Mouse (Mus musculus) left cerebral cortex, adult 11 months (tissue): ENCODE measurements around the gene Vps16.
A peak's percentile ranks its signal among the peaks of the same experiment; 100 is the strongest.

Experiments
- DNase-seq: peaks from one replicate; pipeline ENCODE4 v3.0.0; 2022; ENCODE audit warnings: low spot score

The Vps16 gene

DNA sequence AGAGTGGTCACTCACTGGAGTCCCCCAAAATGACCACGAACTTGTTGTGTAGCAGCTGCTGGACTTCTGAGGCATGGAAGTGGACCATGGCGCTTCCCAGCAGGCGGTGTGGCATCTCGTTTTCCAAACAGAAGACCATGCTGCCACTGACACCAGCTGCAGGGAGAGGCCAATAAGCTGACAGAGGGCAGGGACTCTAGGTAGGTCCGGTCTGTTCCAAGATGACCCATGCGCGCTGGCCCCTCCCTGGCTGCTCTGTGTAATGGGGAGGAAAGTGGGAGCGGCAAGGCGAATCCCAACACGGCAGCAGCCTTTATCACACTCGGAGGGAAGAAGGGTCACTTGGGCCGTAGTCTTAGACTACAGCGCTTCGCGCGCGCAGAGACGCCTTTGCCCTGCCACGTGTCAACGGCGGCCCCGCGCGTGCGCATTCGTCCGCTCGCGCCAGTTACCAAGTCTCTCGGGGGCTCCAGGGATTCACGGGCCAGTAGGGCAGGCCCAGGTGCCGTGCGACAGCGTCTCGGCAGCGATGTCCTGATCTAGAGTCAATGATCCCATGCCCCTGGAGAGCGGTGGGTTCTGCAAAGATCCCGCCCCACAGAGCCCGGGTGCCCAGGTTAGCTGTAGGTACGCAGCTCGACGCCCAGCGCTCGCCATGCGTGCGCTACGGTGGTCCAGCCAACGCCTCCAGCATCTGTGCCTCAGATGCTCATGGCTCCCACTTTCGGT, 578 bp upstream of the Vps16 start:
- peak; percentile 76 for DNase-seq

DNA sequence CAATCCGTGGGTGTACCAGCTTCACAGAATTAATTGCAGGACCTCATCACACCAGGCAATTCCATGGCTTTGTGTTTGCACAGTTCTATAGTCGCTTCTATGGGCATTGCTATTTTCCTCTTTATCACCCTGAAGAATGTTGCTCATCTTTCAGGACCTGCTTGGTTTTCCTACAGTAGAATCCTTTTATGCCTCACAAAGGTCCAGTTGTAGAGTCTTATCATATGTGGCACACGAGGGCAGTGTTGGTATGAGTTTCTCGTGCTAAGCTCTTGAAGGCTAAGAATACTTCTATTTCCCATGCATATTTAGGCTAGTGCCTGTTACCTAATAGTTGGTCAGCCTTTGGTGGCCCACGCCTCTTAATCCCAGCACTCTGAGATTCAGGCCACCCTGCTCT, 973 bp downstream of the Vps16 start:
- DNase-seq, result no peak

DNA sequence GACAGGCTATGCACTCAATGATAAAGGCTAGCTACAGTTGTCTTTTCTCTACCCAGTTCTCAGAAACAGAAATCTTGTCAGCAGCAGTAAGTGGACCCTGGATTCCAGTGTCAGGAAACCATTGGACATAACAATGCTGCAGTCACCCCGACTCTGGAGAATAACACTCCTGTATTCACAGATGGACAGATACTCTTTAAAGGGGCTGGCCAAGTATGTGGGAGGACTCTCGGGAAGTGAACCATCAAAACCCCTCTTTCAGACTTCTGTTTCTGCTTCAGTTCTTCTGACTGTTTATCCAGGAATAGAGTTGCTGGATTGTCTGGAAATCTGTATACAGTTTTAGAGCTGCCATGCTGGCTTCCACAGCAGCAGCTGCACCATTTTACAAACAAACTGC, 5.7 kb downstream of the Vps16 start:
- DNase-seq, result no peak

DNA sequence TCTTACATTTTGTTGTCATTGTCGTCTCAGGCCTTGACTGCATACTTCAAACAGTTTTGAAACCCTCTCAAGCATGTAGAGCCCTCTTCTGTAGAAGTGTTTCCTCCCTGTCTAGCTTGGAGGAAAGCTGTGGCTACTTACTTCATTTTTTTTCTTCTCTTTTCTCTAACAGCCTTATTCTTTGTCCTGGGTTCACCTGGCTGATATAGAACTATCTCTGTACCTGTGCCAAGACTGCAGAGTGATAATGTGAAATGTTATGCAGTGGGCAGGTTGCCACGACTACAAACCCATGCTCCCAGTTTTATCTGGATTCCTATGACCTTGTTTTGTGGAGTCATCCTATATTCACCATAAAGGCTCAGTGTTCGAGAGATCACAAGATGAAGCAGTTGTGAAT, 6.3 kb downstream of the Vps16 start:
- no peak for DNase-seq

DNA sequence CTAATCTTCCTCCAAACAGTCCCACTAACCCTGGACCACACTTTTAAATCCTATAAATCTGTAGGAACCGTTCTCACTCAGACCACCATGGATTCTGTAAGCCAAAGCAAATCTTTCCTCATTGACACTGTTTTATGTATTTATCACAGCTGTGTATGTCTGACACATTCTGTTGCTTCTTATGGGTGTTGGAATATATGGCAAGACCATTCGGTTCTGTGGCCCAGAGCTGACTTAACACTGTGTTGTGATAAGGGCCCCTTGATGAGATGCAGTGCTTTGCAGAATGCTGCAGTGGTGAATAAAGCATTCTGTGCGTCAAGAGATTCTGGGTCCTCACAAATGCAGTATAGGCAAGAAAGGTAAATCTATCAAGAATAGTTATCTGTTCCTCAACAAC, 8.0 kb downstream of the Vps16 start:
- DNase-seq, result no peak

DNA sequence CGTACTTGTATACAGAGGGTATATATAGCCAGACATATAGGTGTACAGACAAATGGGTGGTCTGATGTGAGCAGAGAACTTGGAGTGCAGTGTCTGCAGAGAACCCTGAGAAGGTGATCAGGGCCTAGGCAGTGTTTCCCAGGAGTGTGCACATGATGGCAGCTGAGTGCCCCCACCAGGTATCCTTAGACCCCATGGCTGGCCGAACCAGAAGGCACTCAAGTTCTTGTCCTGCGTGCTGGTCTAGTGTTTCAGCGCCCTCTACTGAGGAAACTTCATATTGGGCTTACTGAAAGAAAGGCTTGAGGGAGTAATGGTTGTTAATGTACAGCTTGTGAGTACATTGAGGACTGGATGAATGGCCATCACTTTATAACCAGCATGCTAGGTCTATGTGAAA, 9.0 kb downstream of the Vps16 start:
- no peak for DNase-seq

DNA sequence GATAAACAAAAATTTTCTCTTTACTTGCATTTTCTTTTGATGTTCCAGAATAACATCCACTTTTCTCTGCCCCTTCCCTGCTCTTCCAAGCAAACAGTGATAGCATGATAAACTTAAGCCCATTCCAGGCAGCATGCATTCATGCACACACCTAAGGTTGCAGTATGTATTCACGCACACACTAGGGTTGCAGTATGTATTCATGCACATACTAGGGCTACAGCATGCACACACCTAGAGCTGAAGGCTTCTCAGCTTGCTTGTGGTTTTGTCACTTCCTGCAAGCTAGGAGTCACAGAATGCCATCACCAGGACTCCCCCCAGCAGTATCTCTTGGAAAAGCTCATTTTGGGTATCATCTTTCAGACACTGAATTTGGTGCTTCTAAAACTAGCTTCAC, 12.6 kb downstream of the Vps16 start:
- DNase-seq, result no peak

DNA sequence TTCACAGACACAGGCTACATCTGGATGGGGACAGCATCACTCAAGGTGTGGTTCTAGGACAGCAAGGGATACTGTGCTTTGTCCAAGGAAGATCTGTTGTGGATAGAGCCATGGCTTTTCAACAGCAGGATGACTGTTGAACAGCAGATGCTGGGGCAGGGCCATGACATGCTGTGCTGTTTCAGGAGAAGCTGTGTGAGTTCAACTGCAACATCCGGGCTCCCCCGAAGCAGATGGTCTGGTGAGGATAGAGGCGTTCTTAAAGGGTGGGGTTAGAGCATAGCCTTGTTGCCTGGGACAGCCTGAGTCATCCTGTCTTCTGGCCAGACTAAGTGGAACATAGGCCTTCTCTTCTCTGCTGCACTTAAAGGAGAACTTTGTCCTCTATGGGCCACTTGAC, 14.7 kb downstream of the Vps16 start:
- DNase-seq, result no peak

DNA sequence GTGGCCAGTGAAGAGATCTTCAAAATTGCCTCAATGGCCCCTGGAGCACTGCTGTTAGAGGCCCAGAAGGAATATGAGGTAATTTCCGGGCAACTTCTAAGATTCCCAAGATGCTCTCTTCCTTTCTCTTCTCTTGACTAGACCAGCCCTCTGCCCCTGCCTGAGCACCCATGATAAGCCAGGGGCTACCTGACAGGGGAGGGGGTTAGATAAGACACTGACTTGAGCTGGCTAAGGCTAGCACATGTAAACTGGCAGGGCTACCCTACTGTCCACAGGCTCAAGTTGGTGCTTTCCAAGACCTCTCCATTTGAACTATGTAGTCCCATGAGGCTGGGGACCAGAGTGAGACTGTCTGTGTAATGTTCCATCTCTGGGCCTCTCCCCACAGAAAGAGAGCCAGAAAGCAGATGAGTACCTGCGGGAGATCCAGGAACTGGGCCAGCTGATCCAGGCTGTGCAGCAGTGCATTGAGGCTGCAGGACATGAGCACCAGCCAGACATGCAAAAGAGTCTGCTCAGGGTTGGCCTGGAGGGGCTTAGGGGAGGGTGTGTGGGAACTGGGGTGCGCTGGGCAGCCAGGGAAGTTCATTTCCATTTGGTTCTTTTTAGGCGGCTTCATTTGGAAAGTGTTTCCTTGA, 15.8 kb downstream of the Vps16 start:
- no peak for DNase-seq

DNA sequence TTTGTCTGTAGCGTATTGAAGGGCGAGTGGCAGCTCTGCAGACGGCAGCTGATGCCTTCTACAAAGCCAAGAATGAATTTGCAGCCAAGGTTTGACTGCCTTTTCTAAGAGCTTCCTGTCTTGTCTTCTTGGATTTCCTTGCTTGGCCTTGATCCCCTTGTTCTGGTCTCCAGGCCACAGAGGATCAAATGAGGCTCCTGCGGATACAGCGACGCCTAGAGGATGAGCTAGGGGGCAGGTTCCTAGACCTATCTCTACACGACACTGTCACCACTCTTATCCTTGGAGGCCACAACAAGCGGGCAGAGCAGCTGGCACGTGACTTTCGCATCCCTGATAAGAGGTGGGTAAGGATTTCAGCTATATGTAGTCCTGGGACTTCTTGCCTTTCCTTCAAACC, 18.0 kb downstream of the Vps16 start:
- no peak for DNase-seq

DNA sequence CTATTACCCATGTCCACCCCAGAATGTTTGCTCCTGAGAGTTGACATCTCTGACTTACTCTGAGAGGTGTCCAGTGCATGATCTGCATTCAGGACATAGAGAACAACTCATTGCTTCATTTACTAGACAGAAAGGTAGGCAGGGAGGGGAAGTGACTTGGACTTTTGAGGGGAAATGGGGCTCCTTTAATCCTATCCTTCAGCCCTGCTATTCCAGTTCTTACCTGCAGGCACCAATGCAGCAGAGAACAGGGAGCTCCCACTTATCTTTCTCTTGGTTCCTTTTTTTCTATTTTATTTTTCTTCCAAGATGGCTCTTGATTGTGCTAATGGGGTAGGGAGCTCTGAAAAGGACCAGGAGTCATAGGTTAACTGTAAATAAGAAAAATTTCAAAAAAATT, 24.3 kb downstream of the Vps16 start:
- no peak for DNase-seq

DNA sequence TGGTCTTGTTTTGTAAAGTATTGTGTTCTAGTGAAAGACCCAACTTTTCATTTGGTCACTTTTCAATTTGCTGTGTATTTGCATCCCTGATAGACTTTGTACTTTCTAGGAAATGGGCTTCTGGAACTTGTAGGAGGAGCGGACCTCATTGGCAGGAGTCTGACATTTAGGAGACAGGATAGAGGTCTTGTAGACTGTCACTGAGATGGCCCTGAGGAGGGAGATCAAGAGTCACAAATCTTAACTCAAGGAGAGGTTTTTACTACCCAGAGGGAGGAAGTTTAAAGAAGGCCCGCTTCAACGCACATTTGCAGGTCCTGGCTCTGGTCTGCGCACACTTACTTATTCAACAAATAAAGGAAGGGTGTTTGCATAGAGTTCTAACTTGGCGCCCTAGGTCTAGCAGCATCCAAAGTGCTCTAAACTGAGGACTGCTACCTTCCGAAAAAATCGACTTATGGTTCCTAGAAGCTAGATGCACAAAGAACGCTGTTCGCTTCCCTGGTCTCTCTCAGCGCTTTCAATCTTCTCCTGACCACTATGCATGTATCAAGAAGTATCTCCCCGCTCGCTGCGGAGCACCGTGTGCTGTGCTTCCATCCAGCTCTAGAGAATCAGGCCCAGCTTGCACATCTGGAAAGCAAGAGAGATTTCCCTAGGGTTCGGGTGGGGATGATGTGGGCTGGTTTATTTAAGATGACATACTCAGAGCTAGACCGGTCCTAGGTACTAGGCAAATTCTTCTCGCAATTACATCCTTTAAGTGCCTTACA, 25.1 kb downstream of the Vps16 start:
- no peak for DNase-seq

DNA sequence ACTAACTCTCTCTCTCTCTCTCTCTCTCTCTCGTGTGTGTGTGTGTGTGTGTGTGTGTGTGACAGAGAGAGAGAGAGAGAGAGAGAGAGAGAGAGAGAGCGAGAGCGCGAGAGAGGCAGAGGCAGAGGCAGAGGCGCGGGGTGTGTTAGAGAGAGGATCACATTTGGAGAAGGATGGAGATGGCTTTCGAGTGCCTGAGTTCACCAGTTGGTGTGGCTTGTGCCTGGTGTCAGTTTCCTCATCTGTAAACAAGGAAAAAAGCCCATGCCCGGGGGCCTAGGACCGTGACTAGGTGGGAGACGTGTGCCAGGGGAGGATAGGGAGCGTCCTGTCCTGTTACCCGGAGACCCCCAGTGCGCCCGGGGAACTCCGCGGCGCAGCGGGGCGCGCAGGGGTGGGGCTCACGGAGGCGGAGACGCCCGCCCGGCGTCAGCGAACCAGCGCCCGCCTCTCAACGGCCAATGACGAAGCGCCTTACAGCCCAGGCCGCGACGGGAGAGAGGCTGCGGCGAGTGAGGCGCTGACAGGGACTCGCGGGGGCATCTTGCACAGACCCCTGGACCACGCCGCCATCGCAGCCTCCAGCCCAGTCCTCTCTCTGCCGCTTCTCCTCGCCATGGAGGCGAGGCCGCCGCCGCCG, 25.8 kb downstream of the Vps16 start, which contains the start of gene Ptpra:
TSS of gene Ptpra (plus strand) at position 485 of the 640 bp plus-strand sequence.
- DNase-seq, result peak; percentile 82

DNA sequence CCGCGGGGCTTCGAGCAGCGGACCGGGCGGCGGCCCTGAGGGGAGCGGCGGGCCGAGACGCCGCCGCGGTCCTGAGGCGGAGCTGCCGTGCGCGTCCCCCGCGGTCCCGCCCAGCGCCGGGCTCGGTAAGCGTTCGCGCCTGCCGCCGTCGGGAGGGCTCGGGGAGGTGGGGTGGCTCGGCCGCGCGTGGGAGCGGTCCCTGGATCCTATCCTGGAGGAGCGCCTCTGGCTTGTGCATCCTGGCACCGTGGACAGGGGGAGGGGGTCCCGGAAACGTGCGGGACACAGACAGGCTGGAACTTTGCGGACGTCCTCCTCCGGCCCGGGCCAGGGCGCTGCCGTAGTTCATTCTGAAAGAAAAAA, 26.3 kb downstream of the Vps16 start:
- peak; percentile 57 for DNase-seq

DNA sequence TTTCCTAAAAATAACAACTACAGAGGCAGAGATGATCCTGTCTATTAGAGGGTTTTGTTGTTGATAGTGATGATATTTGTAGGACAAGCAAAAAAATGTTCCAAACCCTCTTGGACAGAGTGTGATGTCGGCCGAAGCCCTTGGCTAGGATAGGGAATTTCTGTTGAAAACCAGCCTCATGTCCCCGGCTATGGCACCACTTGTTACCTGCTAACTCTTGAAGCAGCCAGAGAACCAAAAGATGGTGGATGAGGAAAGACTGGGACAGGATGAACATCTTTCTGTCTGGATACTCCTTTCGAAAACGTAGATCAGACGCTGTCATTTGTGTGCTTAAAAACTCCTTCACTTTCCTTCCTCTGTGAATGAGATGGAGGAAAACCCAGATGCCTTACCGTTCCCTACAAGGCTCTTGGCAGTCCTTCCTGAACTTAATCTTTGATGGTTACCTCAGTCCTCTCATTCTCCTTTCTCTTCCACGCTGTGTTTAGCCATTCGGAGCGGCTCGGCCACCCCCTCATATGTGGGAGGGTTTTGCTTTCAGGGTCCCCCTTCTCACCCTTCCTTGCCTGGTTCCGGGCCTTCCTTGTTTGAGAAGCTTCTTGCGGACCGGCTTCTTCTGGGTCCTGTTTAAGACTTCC, 27.1 kb downstream of the Vps16 start:
- DNase-seq, result no peak

DNA sequence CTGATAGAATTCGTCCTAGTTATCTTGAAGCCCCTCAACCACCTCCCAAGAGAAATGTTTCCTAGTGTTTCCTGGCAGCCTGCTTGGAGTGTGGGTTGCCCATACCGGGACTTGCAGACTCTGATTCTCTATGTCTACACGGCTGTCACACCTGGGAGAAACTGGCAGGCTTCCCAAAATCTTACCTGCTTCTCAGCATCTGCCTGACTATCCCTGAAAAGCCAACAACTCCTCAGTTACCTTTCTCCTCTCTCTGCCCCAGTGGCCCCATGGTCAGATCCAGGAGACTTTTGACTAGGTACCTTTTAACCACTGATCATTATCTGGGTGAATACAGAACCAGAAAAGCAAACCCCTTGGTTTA, 27.6 kb downstream of the Vps16 start:
- DNase-seq, result no peak

DNA sequence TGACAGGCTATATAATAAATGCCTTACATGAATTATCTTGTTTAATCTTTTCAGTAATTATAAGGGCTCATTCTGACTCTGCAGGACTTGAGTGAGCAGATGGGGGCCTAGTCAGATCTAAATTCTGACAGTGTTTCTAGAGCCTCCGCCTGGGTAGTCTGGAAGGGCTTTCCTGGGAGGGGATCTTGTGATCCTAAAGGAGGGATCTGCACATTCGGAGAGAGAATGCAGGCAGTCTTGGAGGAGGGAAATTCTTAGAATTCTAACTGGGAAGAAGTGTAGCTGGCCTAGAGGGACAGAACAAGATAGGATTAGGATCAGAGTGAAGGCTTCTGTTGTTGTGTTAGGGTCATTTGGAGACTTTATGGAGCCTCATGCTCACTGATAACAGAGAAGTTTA, 28.1 kb downstream of the Vps16 start:
- DNase-seq, result no peak

DNA sequence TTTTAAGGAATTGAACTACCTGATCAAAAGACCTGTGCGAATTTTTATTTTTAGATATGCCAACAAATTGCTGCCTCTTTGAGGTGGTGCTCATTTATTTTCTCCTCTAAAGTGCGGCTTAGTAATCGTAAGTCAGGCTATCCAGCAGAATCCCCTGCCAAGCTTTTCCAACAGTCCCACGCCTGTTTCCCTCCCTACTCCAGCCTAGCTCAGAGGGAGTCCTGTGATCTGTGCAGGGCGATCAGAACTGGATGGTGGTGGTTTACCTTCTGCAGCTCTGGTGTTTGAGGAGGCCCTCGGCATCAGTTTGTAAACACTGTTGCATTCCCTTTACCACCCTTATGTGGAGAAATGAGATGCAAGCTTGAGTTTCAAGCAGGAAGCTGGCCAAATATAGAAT, 29.3 kb downstream of the Vps16 start:
- no peak for DNase-seq

DNA sequence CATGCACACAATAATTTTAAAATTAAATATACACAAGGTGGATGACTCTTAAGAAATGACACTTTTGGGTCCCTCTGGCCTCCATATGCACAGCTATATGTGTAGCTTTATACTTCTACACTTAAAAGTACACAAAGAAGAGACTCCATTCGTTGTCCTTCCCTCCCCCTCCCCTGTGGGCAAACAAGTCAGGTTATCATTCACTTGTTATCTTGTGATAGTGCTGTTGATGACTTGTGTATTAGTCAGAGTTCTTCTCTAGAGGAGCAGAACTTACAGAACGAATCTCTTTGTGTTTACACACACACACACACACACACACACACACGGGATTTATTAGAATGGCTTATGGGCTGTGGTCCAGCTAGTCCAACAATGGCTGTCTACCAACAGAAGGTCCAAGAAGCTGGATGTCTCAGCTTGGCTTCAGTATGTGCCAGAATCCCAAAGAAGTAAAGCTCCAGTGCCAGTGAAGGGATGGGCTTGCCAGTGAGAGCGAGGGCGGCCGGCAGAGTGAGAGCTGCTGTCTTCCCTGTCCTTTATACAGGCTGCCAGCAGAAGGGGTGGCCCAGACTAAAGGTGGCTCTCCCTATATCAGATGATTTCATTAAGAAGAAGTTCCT, 30.7 kb downstream of the Vps16 start:
- no peak for DNase-seq

DNA sequence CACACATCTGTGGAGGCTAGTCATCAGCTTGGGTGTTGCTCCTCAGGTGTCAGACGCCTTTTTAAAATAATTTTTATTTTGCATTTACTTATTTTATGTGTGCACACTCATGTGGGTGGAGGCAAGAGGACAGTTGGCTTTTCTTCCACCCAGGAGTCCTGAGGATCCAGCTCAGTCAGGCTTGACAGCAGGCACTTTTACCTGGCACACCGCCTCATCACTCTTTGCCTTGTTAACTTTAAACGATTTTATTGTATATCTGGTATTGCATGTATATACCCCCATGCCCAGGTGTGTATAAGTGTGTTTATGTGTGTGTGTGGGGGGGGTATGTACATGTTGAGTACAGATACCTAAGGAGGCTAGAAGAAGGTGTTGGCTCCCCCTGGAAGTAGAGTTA, 33.7 kb downstream of the Vps16 start:
- DNase-seq, result no peak

DNA sequence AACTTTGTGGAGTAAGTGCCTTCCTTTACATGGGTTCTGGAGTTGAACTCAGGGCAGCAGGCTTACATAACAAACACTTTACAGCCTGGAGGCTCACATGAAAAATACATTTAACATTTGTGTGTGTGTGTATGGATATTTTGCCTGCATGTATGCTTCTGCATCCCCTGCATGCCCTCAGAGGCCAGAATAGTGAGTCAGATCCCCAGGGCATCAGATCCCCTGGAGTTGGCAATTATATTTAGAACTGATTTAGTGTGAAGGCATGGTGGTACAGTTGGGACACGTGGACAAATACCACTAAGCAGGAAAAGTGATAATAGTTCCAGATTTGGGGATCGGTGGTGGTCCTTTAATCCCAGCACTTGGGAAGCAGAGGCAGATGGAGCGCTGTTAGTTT, 35.4 kb downstream of the Vps16 start:
- DNase-seq, result no peak
